Mouse (Mus musculus): ENCODE measurements around the gene Mfsd13b.

Mfsd13b gene

DNA sequence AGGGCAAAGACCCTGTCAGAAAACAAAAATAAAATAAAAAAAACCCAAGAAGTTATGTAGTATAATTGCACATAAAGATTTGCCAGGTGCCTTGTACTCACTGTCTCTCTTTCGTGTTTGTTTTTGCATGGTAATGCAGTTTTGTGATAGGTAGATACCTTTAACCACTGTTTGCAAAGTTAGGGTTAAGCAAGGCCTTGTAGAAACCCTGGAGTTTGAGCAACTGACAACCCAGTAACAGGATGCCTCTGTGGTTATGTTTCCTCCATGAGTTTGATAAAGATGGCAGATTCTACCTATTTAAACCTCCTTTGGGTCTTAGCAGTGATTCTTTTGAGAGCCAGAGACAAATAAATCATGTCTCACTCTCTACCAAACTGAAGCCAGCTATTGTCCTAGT is 61.2 kb downstream of the Mfsd13b start:
- no peak for DNase-seq (ENCODE audit: low spot score in 2 of 2)

DNA sequence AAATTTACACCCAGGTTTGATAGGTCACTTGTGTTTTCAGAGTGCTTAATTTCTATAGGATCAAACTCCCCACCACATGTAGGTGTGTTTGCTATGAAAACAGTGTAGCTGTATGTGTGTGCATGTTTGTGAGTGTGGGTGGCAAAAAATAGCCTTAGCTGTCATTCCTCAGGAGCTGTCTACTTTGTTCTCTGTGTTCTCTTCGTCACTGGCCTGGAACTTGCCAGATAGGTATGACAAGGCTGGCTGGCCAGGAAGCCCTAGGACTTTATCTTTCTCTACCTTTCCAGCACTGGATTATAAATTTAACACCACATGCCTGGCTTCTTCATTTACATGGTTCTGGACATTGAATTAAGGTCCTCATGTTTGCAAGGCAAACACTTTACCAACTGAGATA is 61.9 kb downstream of the Mfsd13b start:
- no peak for DNase-seq (ENCODE audit: low spot score in 2 of 2)

DNA sequence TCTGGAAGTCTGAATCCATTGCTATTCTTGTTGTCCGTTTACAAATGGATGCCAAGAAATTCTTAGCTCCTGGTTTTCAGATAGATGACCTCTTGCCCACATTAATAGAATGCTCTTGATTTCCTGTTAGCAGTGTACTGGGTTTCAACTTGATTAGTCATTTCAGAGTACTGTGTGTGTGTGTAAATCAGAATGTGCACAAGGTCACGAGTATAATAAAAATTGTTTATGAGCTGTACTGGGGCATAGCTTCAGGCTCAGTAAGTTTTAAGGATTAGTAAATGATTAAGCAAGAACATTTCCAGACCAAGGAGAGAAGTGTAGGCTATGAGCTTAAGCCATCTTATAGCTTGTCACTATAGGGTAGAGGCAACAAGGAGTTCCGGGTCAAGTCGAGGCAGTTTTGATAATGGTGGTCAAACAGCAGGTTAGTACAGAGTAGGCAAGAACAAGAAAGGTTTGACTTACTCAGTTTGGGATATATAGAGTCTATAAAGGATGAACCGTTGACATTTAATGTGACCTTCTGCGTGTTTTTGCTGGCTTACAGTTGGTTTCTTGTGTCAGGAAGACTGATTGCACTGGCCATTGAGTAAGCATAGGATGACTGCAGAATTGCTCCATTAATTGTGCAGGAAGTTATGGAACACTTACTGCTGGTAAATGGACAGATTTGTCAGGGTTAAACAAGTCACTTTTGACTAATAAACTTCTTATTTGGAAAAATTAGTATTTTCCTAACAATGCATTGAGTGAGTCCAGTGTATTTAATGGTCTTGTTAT is 63.6 kb downstream of the Mfsd13b start:
- no peak for DNase-seq (ENCODE audit: low spot score in 2 of 2)

DNA sequence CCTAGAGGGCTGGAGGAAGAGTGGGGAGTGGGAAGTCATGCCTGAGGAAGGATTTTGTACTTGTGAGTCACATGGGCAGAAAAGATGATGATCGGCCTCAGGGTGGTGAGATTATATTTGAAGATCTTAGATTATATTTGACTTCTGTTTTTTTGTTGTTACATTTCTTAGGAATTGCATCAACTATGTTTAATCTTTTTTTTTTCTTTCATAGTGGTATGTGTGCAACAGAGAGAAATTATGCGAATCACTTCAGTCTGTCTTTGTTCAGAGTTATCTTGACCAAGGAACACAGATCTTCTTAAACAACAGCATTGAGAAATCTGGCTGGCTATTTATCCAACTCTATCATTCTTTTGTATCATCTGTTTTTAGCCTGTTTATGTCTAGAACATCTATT is 65.3 kb downstream of the Mfsd13b start:
- DNase-seq (ENCODE audit: low spot score in 2 of 2), result no peak

DNA sequence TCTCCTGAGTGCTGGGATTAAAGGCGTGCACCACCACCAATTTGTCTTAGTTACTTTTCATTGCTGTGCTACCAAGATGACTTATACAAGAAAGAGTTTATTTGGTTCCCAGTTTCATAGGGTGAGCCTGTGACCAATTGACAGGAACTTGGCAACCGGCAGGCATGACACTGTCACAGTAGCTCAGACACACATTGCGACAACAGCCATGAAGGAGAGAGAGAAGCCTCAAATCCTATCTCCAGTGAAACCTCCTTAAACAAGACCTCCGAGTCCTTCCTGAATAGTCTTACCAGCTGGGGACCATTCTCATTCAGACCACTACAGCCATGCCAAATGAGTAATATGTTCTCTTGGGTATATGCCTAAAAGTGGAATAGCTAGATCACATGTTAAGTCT is 70.8 kb downstream of the Mfsd13b start:
- no peak for DNase-seq (ENCODE audit: low spot score in 2 of 2)

DNA sequence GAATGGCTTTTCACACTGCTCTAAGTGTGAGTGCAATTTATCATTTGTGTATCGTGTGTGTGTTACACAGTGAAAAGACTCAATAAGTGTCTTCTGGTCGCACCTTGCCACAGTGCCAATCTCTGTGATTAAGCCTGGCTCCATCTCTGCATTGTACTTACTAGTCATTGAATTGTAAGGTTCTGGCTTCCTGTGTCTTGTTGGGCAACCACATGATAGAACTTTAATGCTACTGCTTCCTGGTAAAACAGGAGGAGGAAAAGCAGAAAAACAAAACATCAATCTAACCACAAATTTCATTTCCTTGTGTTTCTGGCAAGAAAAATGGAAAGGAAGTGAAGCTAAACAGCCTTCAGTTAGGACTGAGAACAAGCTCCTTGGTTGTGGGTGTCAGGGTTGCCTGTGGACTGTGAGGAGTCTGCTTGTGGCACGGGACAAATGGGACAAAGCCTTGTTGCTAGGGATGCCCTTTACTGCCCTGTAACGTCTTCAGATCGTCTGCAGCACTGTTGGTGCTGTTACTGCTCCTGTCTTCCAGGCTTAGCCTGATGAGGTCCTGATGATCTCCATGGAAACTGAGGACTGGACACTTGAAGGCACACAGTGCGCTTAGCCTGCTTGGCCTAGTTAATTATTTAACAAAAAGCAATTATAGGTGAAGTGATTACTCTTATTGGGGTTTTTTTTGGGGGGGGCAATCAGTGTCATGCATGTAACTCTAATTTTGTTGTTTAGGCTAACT is 77.3 kb downstream of the Mfsd13b start:
- DNase-seq (ENCODE audit: low spot score in 2 of 2), result no peak

DNA sequence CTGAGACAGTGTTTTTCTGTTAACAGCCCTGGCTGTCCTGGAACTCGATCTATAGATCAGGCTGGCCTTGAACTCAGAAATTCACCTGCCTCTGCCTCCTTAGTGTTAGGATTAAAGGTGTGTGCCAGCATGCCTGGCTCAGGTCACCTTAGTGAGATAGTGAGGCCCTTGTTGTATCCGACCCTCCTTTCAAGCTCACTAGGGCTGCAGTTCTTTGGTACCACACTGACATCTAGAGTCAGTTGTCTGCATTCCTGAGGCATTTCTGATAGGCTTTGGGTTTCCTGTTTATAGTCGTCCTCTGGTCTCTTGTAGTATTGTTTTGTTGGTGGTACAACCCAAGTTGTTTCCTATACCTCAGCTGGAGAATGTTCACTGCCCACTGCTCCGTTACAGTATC is 82.0 kb downstream of the Mfsd13b start:
- no peak for DNase-seq (ENCODE audit: low spot score in 2 of 2)

All from spleen, postnatal 4 days (tissue).